Mouse (Mus musculus) common myeloid progenitor, adult 5-6 weeks (primary cell): ENCODE results near the gene Spdl1. TPM values are rescaled to one million over a fixed set of nuclear protein-coding genes. Genes with fewer than 3 reads are reported as not detected.
"Not testable (repeated sequence)": the region's sequence is repeated elsewhere in the genome, so short reads cannot be mapped to it uniquely, and the experiment has no call there.

ENCODE experiments used
- ATAC-seq: replicated peaks from 2 replicates; pipeline ENCODE4 v1.8.0; 2016; ENCODE audit warnings: low read depth, mild to moderate bottlenecking, moderate TSS enrichment, inconsistent platforms; ENCODE audit not compliant: poor library complexity, severe bottlenecking
- total RNA-seq: library from RNA; stranded (forward); fragments of 200-1000, 187-1606 nt; gene quantifications from 2 replicates; pipeline ENCODE4 v1.2.3, GENCODE M21; 2017

Gene Spdl1
- total RNA-seq, 1 experiment from 2014 or later, result 42.4 TPM

DNA sequence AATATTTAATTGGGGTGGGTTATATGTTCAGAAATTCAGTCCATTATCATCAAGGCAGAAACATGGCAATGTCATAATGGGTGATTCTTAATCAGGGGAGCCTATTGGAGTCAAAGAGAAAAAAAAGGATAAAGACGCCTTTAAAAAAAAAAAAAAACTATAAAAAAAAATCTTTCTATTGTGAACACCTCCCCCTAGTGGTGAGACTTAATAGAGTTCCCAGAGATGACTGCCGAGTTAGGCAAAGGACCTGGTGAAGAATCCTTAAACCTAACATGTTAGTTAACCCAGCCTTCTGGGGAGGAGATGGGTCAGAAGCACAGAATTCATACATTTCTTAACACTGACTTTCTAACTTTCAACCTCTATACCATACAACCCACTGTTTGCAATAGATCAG lies 18.7 kb downstream of the Spdl1 start:
- 0 out of 2 replicates have a peak, but pooled peaks have one; percentile 36 for ATAC-seq

DNA sequence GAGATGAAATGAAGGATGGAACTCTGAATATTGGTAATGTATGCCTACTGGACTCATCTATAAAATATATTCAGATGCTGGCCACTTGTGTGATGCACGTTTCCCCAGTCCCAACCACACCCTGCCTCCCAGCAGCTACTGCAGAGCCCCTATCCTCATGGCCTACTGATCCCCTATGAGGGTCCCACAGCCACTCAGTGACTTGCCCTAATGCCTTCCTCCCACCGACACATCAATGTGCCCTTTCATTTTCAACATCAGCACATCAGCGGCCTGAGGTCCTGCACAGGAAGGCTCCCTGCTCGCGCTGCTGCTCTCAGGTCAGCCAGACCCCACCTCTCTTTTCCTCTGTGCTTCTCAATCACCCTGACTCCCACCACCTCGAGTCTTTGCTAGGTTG lies 19.1 kb downstream of the Spdl1 start:
- ATAC-seq, result no peak

DNA sequence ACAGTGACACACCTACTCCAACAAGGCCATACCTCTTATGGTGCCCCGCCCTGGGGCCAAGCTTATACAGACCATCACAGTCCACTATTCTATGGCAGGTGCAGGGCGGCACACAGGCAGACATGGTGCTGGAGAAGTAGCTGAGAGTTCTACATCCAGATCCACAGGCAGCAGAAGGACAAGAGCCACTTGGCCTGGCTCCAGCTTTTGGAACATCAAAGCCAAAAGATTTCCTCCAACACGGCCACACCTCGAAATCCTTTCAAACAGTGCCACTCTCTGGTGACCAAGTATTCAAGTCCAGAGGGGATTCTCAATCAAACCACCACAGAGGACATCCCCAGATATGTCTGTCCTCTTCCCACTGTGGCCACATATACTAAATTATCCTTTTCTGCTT lies 28.4 kb downstream of the Spdl1 start:
- ATAC-seq, result not testable (repeated sequence)

DNA sequence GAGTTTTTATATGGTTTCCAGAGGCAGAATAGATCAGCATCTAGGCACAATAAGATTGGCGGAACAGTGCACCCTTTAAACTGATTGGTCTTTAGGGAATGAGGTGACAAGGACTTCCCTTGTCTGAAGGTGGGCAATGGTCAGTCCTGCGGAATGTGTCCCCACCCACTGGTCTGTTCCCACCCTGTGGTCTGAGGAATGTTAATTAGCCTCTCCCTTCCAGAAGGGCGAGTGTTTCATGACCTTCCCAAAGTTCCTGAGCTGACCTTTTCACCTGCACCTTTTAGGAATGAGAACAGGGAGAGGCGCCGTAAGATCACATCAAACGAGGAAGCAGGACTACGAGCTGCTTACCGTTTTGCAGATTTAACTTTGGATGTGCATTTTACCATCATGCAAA lies 35.4 kb downstream of the Spdl1 start:
- ATAC-seq, result not testable (repeated sequence)

DNA sequence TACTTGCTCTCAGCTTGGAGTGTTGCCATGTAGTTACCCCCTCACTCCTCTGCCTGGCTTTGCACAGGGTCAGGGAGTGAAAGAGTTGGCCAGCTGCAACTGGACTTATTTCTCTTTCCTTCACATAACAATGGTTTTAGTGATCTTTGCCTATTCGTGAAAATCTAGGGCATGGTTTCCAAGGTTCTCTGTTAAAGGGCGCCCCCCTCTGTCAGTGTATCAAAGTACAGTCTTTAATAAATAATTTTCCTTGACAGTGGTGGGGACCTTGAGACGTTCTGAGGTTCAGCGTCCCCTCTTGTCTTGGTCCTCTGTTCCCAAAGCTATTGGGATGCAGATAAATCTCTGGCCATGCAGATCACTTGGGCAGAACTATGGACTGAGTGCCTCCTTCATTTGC lies 37.3 kb downstream of the Spdl1 start:
- ATAC-seq, result peak; percentile 77

DNA sequence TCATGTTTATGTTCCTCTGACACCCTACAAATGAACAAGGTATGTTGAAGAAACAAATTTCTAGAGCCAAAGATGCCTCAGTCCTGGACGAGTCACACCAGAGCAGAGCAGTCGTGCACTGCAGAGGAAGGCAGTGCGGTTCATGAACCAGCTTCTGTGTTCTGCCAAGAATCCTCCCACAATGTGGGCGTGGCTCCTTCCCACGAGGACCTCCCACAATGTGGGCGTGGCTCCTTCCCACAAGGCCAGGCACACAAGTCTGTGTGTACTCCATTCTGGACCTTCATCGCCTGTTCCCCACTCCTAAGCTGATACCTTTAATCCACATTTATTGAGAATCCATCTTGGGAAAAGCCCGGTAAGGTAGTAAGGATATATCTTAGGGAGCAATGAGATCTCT lies 41.6 kb downstream of the Spdl1 start:
- ATAC-seq, result peak; percentile 66; the same call in 1 of the 2 replicates

DNA sequence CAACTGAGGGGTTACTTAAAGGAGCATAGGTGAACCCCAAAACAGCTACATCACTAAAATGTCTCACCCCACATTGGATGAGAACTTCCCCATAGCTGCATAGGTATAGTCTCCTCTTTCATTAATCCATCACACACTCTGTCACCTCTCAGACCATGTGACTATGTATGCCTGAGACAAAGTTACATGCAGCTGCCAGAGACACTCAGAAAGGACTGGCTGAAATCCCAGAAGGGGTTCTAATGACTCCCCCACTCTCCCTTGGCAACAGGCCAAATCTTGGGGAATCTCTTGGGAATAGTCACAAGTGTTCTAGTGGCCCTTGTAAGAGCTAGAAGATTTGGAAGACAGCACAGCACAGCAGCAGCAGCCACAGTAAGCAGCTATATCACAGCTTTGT lies 48.6 kb downstream of the Spdl1 start:
- no peak for ATAC-seq

DNA sequence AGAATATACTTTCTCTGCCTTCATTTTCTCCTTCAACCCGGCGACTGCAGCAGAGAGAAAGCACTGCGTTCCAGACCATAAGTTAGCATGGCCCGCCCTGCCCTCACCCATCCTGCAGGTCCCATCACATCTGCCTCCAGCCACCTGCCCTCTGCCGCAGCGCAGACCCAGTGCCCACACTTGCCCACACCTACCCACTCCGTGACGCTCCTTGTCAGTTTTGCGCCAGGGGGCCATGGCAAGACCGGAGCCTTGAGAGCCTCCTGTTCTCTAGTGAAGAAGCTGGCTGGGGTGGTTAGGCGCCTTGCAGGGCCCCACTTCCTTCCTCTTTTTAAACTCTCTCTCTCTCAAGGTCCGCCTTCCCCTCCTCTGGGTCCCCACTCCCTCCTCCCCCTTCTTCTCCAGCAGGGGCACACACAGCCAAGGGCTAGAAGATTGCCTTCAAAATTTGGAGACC lies 49.8 kb downstream of the Spdl1 start, which contains the start of gene Dock2:
Gene Dock2 (minus strand): TSS at position 306 of the 457 bp plus-strand sequence.
- peak; percentile 90 for ATAC-seq

DNA sequence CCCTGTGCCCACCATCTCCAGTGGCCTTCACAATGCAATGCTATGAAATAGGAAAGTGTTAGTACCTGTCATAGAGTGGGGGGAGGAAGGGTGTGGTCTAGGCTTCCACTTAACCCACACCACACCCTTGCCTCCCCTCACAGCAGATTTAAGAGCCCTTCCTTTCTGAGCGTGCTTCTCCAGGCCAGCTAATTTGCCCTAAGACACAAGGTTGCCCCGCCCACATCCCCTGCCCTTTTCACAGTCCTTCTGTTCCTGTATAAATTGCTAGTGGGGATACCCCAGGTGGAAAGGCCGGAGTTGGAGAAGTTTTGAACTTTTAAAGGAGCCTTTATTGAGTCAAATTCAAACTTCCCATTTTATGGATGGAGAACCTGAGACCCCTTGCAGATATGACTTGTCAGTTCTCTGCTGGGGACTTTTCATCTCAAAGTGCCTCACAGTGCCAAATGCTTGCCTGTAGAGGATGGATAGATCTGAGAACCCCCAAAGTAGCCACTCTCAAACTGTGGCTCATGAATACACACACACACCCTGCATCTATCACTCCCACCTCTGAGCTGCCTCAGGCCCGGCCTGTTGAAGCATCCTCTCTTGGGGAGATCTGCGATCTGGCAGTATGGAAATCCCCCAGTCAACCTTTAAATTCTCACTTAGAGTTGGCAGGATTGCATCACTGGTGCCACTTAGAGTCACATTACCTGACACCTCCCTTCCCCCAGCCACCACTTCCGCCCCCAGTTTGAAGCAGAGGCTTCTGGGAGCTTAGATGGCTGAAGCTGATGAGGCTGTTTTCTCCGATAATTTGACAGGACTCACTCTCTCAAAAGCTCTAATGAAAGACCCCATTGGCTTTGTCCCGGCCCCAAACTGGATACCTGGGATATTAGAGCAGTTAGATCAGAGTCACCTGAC lies 50.7 kb downstream of the Spdl1 start:
- ATAC-seq, result peak; percentile 49

DNA sequence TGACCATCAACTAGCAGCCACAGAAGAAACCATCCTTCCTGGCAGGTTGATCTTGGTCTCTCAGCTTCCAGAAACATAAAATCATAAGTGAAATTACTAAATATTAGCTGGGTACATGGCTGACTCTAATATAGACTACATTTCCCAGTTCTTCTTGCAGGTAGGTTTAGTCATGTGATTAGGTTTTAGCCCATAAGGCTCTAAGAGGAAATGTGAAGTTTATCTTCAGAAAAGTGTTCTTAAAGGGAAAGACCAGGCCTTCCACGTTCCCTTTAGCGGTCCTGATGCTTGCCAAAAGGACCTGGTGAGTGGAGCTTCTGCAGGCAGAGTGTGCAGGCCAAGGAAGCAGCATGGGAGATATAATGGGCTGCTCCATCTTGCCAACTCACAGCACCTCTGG lies 52.7 kb downstream of the Spdl1 start:
- ATAC-seq, result no peak

DNA sequence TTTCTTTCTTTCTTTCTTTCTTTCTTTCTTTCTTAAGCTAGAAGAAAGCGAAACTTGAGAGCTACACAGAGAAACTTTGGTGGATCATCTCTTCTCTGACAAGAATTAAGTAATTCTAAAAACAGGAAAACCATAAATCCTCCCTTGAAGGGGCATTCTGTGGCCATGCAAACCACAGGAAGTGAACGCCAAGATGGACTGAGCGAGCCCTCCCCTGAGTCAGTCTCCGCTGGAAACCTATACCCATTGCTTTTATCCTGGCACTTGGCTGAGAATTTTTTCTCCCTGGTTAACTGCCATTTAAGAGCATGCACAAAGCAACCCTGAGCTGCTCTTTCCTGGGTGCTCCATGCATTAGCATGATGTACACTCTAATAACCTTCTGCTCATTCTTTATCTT lies 53.5 kb downstream of the Spdl1 start:
- ATAC-seq, result peak; percentile 34

DNA sequence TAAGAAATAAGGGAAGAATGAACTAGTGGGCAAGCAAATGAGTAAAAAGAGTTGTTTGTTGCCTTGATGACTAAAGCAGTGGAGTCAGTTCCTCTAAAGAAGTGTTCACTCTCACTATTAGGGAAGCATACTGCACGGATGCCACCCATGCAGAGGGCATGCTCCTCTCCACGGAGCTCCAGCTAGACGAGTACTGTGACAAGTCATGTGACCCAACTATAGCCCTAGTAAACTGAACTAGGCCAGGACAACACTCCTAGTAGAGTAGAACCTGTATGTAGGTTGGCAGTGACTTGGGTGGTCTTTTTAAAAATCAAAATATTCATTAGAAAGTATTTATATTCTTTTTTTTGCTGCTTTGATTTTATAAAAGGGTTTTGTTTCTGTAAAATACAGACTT lies 55.1 kb downstream of the Spdl1 start:
- peak; percentile 21; the same call in 1 of the 2 replicates for ATAC-seq

DNA sequence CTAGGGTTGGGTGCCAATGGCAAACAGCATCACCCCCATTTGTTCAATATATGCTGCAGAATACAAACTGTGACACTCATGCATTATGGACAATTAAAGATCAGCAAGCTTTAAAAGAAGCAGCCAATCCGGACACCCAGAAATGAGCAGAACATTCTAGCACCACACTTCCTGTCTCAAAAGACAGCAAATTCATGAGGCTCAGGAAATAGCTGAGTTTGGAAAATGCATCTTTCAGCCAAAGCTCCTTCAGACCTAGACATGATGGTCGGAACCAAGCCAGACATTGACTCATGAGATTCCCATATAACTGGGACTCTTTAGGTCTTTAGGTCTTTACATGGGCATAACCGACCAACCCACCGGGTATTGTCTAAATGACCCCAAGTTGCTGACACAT lies 55.9 kb downstream of the Spdl1 start:
- no peak for ATAC-seq

DNA sequence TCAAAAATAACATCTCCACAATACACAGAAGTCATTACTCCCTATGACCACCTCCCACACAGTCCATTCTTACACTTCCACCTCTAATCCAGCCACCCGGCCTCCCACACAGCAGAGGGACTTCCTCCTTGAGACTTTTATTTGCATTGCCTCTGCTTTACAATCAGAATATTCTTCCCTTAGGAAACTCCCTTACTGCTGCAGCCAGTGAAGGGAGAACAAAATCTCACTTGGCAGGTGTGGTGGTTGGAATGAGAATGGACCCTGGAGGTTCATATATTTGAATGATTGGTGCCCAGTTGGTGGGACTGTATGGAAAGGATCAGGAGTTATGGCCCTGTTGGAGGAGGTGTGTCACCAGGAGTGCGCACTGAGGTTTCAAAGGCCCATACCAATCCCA lies 57.4 kb downstream of the Spdl1 start:
- ATAC-seq, result no peak

DNA sequence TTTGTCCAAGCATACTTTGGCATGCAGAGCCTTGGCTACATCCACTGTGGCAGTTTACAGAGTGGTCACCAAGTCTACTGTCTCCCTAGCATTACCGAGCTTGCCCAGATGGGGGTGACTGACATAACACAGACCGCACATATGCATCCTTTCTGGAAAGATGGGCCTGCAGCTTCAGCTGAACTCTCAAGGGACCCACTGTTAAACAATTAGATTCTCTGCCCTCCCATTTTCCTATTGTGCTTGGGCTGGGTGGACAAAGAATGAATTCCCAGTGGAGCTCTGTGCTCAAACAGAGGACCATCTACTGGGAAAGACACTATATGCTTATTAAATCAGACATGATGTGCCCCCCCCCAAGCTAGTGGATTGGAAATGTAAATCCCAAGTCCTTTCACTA lies 58.8 kb downstream of the Spdl1 start:
- ATAC-seq, result no peak

DNA sequence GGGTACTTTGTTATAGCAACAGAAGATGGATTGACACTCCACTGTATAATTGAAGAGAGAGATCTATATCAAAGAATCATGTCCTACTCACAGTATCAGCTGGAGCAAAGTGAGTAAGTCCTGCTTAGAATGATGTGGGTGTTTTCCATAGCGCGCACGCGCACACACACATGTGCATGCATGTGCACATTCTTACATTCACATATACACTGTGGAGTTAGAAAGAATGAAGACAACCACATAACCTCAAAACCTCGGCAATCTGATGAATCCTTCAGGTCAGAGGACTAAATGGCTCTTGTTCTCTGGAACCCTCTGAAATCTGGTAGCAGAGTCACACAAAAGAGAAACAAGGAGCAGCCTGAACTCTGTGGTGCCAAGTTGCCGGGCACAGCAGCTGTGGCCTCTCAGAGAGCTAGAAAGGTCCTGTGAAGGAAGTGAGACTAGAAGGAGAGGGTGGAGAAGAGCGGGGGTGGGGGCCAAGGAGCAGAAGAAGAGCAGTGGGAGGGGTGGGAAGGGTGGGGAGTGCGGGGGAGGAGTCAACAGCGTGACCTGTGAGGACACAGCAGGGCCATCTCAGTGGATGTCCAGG lies 60.0 kb downstream of the Spdl1 start:
- ATAC-seq, result 0 out of 2 replicates have a peak, but pooled peaks have one; percentile 16

DNA sequence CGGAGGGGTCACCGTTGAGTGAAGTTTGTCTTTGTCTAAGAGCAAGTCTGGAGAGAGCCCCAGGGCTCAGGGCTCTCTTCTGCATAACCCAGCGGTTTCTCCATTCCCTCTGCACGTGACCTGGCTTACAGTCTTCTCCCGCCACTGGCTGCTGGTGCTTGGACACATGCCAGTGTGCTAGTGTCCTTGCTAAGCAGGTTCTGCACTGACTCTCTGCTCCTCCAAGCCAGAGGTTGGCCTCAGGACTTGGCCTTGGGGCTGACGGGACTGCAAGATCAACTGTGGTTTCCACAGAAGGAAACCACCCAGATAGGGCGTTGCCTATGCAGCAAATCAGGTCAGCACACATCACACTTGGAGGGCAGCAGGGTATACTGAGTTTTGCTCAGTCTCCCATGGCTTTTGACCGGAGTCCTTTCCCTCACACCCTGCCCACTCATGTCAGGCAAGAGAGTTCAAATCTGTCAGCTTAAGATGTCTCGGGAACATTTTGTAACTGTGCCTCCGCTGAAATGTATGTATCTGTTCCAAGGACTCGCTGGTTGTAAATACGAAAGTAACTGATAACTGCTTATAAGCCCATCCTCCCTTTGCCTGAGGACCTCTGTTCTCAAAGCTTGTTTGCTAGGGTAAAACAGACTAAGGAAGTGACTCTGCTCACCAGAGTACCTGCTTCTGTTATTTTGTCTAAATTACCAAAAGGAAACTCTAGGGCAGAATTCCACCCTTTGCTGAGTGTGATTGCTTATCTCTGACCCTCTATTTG lies 62.0 kb downstream of the Spdl1 start:
- peak; percentile 84 for ATAC-seq

DNA sequence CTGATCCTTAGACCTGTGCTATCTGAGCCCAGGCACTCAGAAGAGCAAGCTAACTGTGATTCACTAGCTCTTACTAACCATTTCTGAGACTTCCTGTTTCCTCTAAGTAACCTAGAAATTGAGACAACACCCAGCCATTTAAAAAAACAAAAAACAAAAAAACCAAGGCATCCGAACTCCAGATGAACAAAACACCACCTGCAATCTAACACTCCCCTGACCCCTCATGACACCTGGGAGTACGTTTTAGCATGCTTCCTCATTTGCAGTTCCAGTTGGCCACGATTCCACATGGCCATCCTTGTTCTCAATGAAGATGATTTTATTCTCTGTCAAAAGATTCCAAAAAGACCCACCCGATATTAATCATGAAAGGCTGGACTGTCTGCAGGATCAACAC lies 62.8 kb downstream of the Spdl1 start:
- ATAC-seq, result no peak

DNA sequence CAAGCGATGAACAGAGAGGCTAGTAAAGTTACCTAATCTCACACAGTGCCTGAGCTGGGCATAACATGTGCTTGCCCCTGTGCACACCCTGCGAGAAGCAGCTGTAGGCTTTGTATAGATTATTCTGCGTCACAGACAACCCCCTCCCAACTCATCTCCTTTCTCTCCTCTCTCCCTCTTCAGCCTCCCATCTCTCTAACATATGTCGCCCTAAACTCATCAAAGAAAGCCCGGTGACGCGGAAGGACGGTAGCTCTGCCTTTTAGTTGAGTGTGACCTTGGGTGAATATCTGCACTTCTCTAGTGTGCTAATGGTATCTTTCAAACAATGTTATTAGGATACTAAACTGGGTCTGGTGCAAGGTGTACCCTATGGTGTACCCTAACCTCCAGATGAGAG lies 63.5 kb downstream of the Spdl1 start:
- ATAC-seq, result no peak

DNA sequence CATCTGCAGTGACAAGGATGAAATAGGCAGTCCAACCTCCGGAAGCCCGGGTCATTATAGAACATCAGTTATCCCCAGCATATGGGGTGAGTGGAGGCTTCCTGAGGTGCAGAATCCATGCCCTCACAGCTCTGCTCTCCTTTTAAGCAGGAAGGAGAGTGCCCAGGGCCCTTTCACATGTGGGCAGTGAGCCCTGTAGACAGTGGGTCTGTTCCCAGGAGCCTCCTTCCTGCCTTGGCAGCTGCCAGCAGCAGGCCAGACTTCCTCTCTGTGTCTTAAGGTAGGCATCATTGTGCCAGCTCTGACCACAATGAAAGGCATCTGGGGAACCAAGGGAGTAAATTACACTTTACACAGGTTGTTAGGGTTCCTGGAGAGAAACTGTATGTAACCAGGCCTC lies 64.0 kb downstream of the Spdl1 start:
- peak; percentile 31; the same call in 1 of the 2 replicates for ATAC-seq
